Mouse (Mus musculus): ENCODE measurements around the gene Pdss1.

Gene Pdss1

GRCm38 (mm10) chr2:22962242-22962641 is 66.9 kb downstream of the Pdss1 start:
- DNase-seq = no peak

DNA sequence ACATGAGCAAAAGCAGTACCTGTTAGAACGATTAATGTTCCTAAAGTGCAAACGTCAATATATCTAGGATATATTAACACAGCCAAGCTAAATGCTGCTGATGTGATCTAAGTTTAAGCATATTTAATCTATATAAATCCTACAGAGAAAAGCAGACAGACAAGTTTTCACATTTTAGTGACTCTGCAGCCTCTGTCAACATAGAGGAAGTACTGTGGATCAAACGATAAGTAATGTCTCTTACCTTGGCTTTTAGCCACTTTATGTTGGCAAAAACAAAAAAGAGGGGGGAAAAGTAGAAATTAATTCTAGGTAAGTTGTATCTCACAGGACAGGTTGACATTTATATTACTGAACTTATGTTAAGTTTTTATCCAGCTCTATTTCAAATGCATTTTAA is 67.6 kb downstream of the Pdss1 start:
- DNase-seq = no peak

DNA sequence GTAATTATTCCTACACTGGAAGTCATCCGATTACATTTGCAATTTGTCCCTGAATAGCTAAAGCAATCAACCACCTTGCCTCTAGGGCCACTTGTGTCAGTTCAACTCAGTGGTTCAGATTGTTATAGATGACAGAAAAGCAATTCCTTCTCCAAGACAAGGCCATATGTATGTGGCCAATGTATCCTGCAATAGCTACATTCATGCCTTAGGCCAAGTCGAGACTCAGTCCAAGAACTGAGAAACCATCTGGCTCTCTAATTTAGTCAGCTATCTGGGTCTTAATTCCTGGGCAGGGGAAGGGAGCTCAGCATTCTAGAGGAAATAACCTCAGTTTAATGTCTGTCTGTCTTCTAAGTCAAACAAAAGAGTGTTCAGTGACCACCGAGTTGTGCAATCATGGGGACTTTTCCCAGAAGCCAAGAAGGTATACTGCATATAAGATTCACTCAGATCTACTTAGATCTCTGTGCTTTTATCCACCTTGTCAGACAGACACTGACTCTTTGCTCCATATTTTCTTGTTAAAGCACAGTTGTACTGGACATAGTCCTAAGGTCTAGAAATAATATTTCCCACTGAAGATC is 82.2 kb downstream of the Pdss1 start:
- no peak for DNase-seq

GRCm38 (mm10) chr2:22985973-22986657 is 90.8 kb downstream of the Pdss1 start:
- DNase-seq = no peak
